Mouse (Mus musculus) testis, adult 2 months (tissue): ENCODE data around the gene Purb.

ENCODE experiments used
- CTCF ChIP-seq: fragments of 200-500 bp; IDR thresholded peaks from 2 replicates; pipeline ENCODE4 v1.5.1; 2012; ENCODE audit warnings: low read depth, mild to moderate bottlenecking, inconsistent platforms, low read length, moderate library complexity; ENCODE audit not compliant: control insufficient read depth, insufficient read depth, insufficient replicate concordance
- POLR2A ChIP-seq: fragments of 200-500 bp; IDR thresholded peaks from 2 replicates; pipeline ENCODE4 v1.6.1; 2012; ENCODE audit warnings: low read depth, mild to moderate bottlenecking, inconsistent platforms, low read length, moderate library complexity; ENCODE audit not compliant: control insufficient read depth

- TF ChIP-seq POLR2A (no peak), CTCF (no peak)
These were observed 30.3 kb downstream of the Purb start for GRCm38 (mm10) chr11:6445441-6445840.
